Mouse (Mus musculus) left cerebral cortex, adult 9 months (tissue): Measurements from ENCODE around the gene Sh2b3.
A peak's percentile ranks its signal among the peaks of the same experiment; 100 is the strongest.

Experiments
- DNase-seq, 2 experiments: peaks; one replicate each; pipeline ENCODE4 v3.0.0; 2022; ENCODE audit warnings: low spot score in 2 of 2

Gene Sh2b3

DNA sequence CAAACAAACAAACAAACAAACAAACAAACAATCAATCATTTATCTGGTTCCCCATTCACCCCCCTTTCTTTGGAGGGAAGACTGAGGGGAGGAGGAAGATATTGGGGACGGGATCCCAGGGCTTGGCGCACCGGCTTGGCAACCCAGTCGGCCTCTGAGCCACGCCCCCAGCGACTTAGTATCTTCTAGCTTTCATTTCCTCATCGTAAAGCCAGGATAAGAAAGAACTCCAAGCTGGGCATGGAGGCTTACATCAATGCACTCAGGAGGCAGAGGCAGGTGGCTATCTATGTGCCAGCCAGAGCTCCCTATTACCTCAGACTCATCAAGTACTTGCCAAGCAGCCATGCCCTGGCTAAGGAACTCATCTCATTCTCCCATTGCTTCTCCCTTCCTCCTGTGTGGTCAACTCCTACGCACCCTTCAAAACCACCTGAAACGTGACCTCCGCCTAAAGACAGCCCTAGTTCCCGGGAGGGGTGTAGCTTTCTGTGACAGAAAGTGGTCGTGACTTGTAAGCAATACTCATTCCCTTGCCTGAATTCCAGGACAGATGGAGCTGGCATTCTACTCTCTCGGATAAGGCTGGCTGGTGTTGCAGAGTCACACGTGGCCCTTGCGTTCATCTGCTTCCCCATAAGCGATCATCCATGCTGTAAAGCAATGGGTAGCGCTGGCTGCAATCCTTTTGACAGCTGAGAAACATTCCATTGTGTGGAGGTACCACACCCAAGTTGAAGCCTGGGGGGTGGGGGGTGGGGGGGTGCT, 5.9 kb upstream of the Sh2b3 start:
- no peak for DNase-seq

DNA sequence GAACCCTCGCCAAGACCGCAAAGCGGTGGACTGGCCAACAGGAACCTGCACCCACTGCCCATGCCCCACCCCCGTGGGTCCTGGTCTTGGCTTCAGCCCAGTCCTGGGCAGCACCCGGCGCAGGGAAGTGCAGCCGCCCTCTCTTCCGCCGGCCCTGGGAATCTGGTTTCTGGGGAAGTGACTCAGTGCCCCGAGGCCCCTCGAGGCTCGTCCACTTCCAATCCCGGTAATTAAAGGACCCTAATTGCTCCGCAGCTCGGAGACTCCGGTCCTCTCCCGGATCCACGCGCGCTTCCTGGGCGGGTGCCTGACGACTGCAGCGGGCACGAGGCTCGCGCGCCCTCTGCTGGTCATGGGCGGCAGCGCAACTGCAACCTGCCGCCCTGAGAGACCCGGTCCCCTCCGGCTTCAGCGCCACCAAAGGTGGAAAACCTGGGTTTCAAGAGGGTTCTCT, 5.2 kb upstream of the Sh2b3 start:
- peak in 1 of 2 experiments; percentile 77 for DNase-seq

DNA sequence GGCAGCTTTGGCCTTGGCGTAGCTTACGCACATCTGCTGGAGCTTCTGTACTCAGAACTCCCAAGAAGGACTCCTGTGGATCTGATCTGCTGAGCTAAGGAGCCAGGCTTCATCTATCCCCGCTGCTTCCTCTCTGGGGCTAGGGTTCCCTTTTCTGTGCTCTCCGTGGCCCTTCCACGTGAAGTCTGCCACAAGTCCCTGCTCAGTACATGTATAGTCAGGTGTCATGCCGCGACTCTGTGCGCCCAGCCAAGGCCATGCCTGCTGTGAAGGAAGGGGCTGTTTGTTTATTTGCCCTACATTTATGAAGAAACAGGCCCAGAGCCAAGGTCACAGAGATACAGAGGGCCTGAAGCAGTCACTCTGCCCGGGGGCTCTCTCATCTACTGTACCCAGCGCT, 4.5 kb upstream of the Sh2b3 start:
- DNase-seq: no peak

DNA sequence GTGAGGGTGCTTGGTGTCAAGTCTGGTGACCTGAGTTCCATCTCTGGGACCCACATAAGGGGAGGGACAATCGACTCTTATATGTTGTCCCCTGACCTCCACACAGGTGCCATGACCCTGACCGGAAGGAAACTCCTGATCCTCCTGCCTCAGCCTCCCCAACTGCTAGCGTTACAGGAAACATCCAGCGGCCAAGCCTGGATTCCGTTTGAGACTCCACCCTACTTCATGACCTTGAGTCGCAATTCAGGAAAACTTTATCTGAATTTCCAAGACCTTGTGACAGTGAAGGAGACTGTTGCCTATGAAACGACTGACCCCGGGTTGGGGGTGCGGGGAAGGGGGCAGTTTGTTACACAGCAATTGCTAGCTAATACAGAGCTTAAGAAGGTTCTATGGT, 4.1 kb upstream of the Sh2b3 start:
- no peak for DNase-seq

DNA sequence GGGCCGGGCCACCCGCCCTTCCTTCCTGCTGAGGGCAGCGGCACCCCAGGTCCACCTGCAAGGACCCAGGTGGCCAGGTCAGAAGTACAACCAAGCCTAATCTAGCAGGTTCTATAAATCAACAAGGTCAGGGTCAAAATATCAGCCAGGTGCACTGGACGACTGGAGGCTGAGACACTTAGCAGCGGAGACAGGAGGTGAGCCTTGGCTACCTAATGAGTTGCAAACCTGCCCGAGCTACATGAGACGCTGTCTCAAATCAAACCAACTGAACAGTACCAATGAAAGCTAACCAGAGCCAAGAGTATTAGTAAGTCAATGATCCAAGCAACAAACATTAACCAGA, 1.7 kb upstream of the Sh2b3 start:
- DNase-seq: no peak

- DNase-seq: peak in 1 of 2 experiments; percentile 64
These were observed 1.1 kb upstream of the Sh2b3 start for GRCm38 (mm10) chr5:121838341-121839127.

DNA sequence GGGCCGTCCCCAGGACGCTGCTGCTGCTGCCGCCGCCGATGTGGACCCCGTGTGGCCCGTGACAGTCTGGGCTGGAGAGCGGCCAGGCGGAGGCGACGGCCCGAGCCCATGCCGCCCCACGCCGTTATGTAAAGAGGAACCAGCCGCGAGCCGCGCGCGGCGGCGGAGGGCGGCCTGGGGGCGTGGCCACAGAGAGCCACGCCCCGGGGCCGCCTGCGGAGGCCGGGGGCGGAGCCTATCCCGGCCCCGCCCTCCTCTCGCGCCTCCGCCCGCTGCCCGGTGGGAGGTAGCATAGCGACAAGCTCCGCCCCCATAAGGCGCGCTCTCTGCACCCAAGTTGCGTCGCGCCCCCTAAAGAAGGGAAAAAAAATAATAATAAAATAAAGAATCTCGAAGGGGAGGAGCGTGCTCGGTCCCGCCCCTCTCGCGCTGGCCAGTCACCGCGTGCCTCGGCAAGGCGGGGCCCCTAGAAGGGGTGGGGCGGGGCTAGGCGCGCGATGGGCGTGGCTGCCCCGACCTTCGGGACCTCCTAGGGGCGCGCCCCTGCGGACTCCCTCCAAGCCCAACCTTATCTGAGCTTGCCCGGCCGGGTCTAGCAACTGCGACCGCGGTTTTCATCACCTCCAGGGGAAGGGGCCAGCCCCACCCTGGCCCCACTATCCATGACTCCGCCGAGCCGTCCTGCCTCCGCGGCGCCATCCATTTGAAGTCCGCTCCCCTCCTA, 592 bp downstream of the Sh2b3 start:
- DNase-seq: peak; percentile 62 to 79

- peak in 1 of 2 experiments; percentile 68 for DNase-seq
These were observed 1.3 kb downstream of the Sh2b3 start for GRCm38 (mm10) chr5:121835949-121836691.

- no peak for DNase-seq
These were observed 2.3 kb downstream of the Sh2b3 start for GRCm38 (mm10) chr5:121834991-121835747.

DNA sequence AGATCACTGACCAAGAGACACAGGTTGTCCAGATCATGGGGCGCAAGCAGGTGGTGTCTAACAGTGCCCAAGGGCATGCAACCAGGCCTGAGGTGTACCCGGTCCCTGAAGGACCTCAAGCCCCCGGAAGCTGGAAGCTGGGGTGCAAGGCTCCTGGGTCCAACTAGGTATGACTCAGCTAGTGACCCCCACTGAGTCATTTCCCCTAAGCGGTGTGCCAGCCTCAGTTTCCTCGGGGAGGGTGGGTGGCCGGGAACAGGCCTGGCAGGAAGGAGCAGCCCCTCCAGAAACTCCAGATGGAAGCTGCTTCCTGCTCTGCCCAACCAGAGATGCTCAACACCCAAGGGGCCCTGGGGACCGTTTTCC, 3.2 kb downstream of the Sh2b3 start:
- no peak for DNase-seq

GRCm38 (mm10) chr5:121833572-121834240, 3.7 kb downstream of the Sh2b3 start:
- no peak for DNase-seq

DNA sequence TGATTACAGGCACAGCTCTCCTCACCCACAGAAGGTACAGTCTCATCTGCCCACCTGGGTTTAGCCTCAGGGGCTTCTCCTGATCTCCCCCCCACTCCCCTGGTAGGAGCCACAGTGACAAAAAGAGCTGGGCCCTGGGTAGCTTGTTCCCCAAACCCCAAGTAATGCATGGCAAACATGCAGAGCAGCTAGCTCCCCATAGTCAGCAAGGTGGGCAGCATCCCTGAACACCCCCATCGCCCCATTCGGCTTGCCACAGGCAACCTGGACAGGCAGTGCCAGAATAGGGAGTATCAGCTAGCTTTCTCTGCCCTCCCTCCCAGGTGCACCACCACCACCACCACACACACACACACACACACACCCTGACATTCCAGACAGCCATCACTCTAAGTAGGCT, 4.3 kb downstream of the Sh2b3 start:
- DNase-seq: no peak

- DNase-seq: no peak
These were observed 4.9 kb downstream of the Sh2b3 start for GRCm38 (mm10) chr5:121832376-121833155.

- no peak for DNase-seq
These were observed 6.3 kb downstream of the Sh2b3 start for GRCm38 (mm10) chr5:121831002-121831601.

- no peak for DNase-seq
These were observed 8.7 kb downstream of the Sh2b3 start for GRCm38 (mm10) chr5:121828491-121829432.

GRCm38 (mm10) chr5:121827876-121828275, 9.6 kb downstream of the Sh2b3 start:
- DNase-seq: no peak

- no peak for DNase-seq
These were observed 11.8 kb downstream of the Sh2b3 start for GRCm38 (mm10) chr5:121825606-121826005.

DNA sequence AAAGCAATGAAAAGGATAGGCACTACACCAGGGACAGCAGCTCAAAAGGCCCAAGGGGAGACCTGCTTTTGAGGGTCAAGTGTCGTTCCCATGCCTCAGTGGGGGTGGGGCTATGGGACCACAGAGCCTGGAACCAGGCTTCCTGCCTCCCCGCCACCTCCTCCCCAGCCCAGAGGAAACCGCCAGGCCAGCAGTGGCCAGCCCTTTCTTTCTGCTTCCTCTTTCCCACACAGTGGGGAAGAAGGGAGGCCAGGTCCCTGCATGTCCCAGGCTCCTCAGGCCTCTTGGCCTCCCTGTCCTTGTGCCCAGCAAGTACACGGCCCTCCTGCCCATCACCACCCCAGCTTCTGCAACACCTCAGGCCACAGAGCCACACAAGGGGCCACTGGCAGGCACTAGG, 13.3 kb downstream of the Sh2b3 start:
- DNase-seq: no peak
